Mouse (Mus musculus): Measurements from ENCODE around the gene Dvl1. TPM values are rescaled to one million over a fixed set of nuclear protein-coding genes. Genes with fewer than 3 reads are reported as not detected.
A peak's percentile ranks its signal among the peaks of the same experiment; 100 is the strongest.

The Dvl1 gene
- total RNA-seq, 1 experiment, result 49.8 TPM

GRCm38 (mm10) chr4:155856071-155856470 is 8.9 kb downstream of the Dvl1 start:
- in situ Hi-C loops (cut with MboI; ENCODE audit: low sequenced_read_pairs in 2 of 2, unreplicated experiment in 2 of 2), result no loop called here
- Histone ChIP-seq H3K36me3 (ENCODE audit: control insufficient read depth, insufficient read depth, low read length, poor library complexity, severe bottlenecking) (peaks cover 35% of the 10 kb centered on the region; the same call in 1 of the 2 replicates), H3K9me3 (ENCODE audit: control insufficient read depth, insufficient read depth, low read depth, low read length) (no peaks in the 10 kb centered on the region), H3K4me1 (ENCODE audit: control insufficient read depth in 2 of 2, insufficient read depth in 2 of 2, low read length in 2 of 2, poor library complexity in 1 of 2) (no peaks in the 10 kb centered on the region; a peak in 1 of 4 replicates), H3K9ac (ENCODE audit: insufficient read depth, low read depth, low read length, poor library complexity, severe bottlenecking) (no peak overlapping the region), H3K4me3 (ENCODE audit: insufficient read depth in 1 of 2, low read depth in 1 of 2, low read length in 2 of 2, poor library complexity in 1 of 2, severe bottlenecking in 1 of 2) (no peak overlapping the region), H3K27ac (ENCODE audit: insufficient read depth, low read depth, low read length, poor library complexity, severe bottlenecking) (no peak overlapping the region)
- no peak for TF ChIP-seq ZNF384 (IDR thresholded peaks at IDR 0.05; ENCODE audit: low read depth, low read length)
- TF ChIP-seq HCFC1 (IDR thresholded peaks at IDR 0.05; ENCODE audit: borderline replicate concordance, insufficient read depth, low read length), result no peak
- TF ChIP-seq MAFK (IDR thresholded peaks at IDR 0.05; ENCODE audit: insufficient read depth, low read depth, low read length), result no peak
- no peak for TF ChIP-seq CHD2 (IDR thresholded peaks at IDR 0.05; ENCODE audit: low read depth, low read length)
- no peak for TF ChIP-seq ZC3H11A (IDR thresholded peaks at IDR 0.05; ENCODE audit: borderline replicate concordance, low read depth, low read length)
- no peak for DNase-seq (ENCODE audit: low read depth, low spot score)

GRCm38 (mm10) chr4:155856881-155857280 is 9.7 kb downstream of the Dvl1 start:
- in situ Hi-C loops (cut with MboI; ENCODE audit: low sequenced_read_pairs in 2 of 2, unreplicated experiment in 2 of 2), result no loop called here
- no peaks in the 10 kb centered on the region for H3K9me3 ChIP-seq (ENCODE audit: control insufficient read depth, insufficient read depth, low read depth, low read length)
- peak overlapping the region; percentile 9; the same call in 1 of the 2 replicates for H3K27ac ChIP-seq (ENCODE audit: insufficient read depth, low read depth, low read length, poor library complexity, severe bottlenecking)
- H3K4me3 ChIP-seq (ENCODE audit: insufficient read depth in 1 of 2, low read depth in 1 of 2, low read length in 2 of 2, poor library complexity in 1 of 2, severe bottlenecking in 1 of 2), result no peak overlapping the region
- H3K4me1 ChIP-seq (ENCODE audit: control insufficient read depth in 2 of 2, insufficient read depth in 2 of 2, low read length in 2 of 2, poor library complexity in 1 of 2), result no peaks in the 10 kb centered on the region; a peak in 1 of 4 replicates
- no peak overlapping the region for H3K9ac ChIP-seq (ENCODE audit: insufficient read depth, low read depth, low read length, poor library complexity, severe bottlenecking)
- H3K36me3 ChIP-seq (ENCODE audit: control insufficient read depth, insufficient read depth, low read length, poor library complexity, severe bottlenecking), result peaks cover 35% of the 10 kb centered on the region; the same call in 1 of the 2 replicates
- DNase-seq (ENCODE audit: low read depth, low spot score), result no peak
- TF ChIP-seq HCFC1 (IDR thresholded peaks at IDR 0.05; ENCODE audit: borderline replicate concordance, insufficient read depth, low read length) (no peak), ZC3H11A (IDR thresholded peaks at IDR 0.05; ENCODE audit: borderline replicate concordance, low read depth, low read length) (no peak)

- Histone ChIP-seq H3K9me3 (ENCODE audit: control insufficient read depth, insufficient read depth, low read depth, low read length) (no peaks in the 10 kb centered on the region), H3K9ac (ENCODE audit: insufficient read depth, low read depth, low read length, poor library complexity, severe bottlenecking) (no peak overlapping the region), H3K27ac (ENCODE audit: insufficient read depth, low read depth, low read length, poor library complexity, severe bottlenecking) (no peak overlapping the region), H3K36me3 (ENCODE audit: control insufficient read depth, insufficient read depth, low read length, poor library complexity, severe bottlenecking) (peaks cover 35% of the 10 kb centered on the region; the same call in 1 of the 2 replicates), H3K4me3 (ENCODE audit: insufficient read depth in 1 of 2, low read depth in 1 of 2, low read length in 2 of 2, poor library complexity in 1 of 2, severe bottlenecking in 1 of 2) (no peak overlapping the region), H3K4me1 (ENCODE audit: control insufficient read depth in 2 of 2, insufficient read depth in 2 of 2, low read length in 2 of 2, poor library complexity in 1 of 2) (no peaks in the 10 kb centered on the region; a peak in 1 of 4 replicates)
- DNase-seq (ENCODE audit: low read depth, low spot score), result no peak
- in situ Hi-C loops (cut with MboI; ENCODE audit: low sequenced_read_pairs in 2 of 2, unreplicated experiment in 2 of 2), result no loop called here
- TF ChIP-seq ZC3H11A (IDR thresholded peaks at IDR 0.05; ENCODE audit: borderline replicate concordance, low read depth, low read length), result no peak
- no peak for TF ChIP-seq MAFK (IDR thresholded peaks at IDR 0.05; ENCODE audit: insufficient read depth, low read depth, low read length)
- TF ChIP-seq ZNF384 (IDR thresholded peaks at IDR 0.05; ENCODE audit: low read depth, low read length), result no peak
- no peak for TF ChIP-seq CHD2 (IDR thresholded peaks at IDR 0.05; ENCODE audit: low read depth, low read length)
- TF ChIP-seq HCFC1 (IDR thresholded peaks at IDR 0.05; ENCODE audit: borderline replicate concordance, insufficient read depth, low read length), result 0 out of 2 replicates have a peak, but pooled peaks have one; percentile 34
Observed at GRCm38 (mm10) chr4:155859318-155859717, 12.1 kb downstream of the Dvl1 start.

- H3K27ac ChIP-seq (ENCODE audit: insufficient read depth, low read depth, low read length, poor library complexity, severe bottlenecking), result no peak overlapping the region
- H3K4me3 ChIP-seq (ENCODE audit: insufficient read depth in 1 of 2, low read depth in 1 of 2, low read length in 2 of 2, poor library complexity in 1 of 2, severe bottlenecking in 1 of 2), result no peak overlapping the region
- H3K9me3 ChIP-seq (ENCODE audit: control insufficient read depth, insufficient read depth, low read depth, low read length), result no peaks in the 10 kb centered on the region
- H3K4me1 ChIP-seq (ENCODE audit: control insufficient read depth in 2 of 2, insufficient read depth in 2 of 2, low read length in 2 of 2, poor library complexity in 1 of 2), result no peaks in the 10 kb centered on the region
- H3K36me3 ChIP-seq (ENCODE audit: control insufficient read depth, insufficient read depth, low read length, poor library complexity, severe bottlenecking), result peaks cover 26% of the 10 kb centered on the region; the same call in 1 of the 2 replicates
- no peak for TF ChIP-seq HCFC1 (IDR thresholded peaks at IDR 0.05; ENCODE audit: borderline replicate concordance, insufficient read depth, low read length)
- no peak for TF ChIP-seq ZNF384 (IDR thresholded peaks at IDR 0.05; ENCODE audit: low read depth, low read length)
- no peak for TF ChIP-seq CHD2 (IDR thresholded peaks at IDR 0.05; ENCODE audit: low read depth, low read length)
- no peak for TF ChIP-seq ZC3H11A (IDR thresholded peaks at IDR 0.05; ENCODE audit: borderline replicate concordance, low read depth, low read length)
- no peak for TF ChIP-seq MAFK (IDR thresholded peaks at IDR 0.05; ENCODE audit: insufficient read depth, low read depth, low read length)
- no peak overlapping the region for H3K9ac ChIP-seq (ENCODE audit: insufficient read depth, low read depth, low read length, poor library complexity, severe bottlenecking)
- in situ Hi-C loops (cut with MboI; ENCODE audit: low sequenced_read_pairs in 2 of 2, unreplicated experiment in 2 of 2), result no loop called here
- no peak for DNase-seq (ENCODE audit: low read depth, low spot score)
Observed at GRCm38 (mm10) chr4:155861787-155862186, 14.6 kb downstream of the Dvl1 start.

- Histone ChIP-seq H3K27ac (ENCODE audit: insufficient read depth, low read depth, low read length, poor library complexity, severe bottlenecking) (no peak within 1 kb of the TSS), H3K36me3 (ENCODE audit: control insufficient read depth, insufficient read depth, low read length, poor library complexity, severe bottlenecking) (peaks cover 23% of the 10 kb centered on the region; the same call in 1 of the 2 replicates), H3K9me3 (ENCODE audit: control insufficient read depth, insufficient read depth, low read depth, low read length) (no peaks in the 10 kb centered on the region), H3K9ac (ENCODE audit: insufficient read depth, low read depth, low read length, poor library complexity, severe bottlenecking) (no peak within 1 kb of the TSS), H3K4me3 (ENCODE audit: insufficient read depth in 1 of 2, low read depth in 1 of 2, low read length in 2 of 2, poor library complexity in 1 of 2, severe bottlenecking in 1 of 2) (no peak within 1 kb of the TSS), H3K4me1 (ENCODE audit: control insufficient read depth in 2 of 2, insufficient read depth in 2 of 2, low read length in 2 of 2, poor library complexity in 1 of 2) (no peaks in the 10 kb centered on the region)
- no peak for TF ChIP-seq ZNF384 (IDR thresholded peaks at IDR 0.05; ENCODE audit: low read depth, low read length)
- in situ Hi-C loops (cut with MboI; ENCODE audit: low sequenced_read_pairs in 2 of 2, unreplicated experiment in 2 of 2), result no loop called here
- no peak for DNase-seq (ENCODE audit: low read depth, low spot score)
Observed at GRCm38 (mm10) chr4:155863001-155863400, 15.8 kb downstream of the Dvl1 start, which contains the start of gene Tas1r3. TSS of gene Tas1r3 (minus strand) at chr4:155863362.

All from ES-E14 (cell line).